Mouse (Mus musculus) stomach, embryonic 16.5 days (tissue): ENCODE measurements around the gene Hsd3b1. TPM values are rescaled to one million over a fixed set of nuclear protein-coding genes. Genes with fewer than 3 reads are reported as not detected.
A peak's percentile ranks its signal among the peaks of the same experiment; 100 is the strongest.

Experiments used
- ATAC-seq: fragments of 200-750 bp; cut with Nextera tagmentation; 2 replicates; pipeline ENCODE4 v1.8.0; 2017; ENCODE audit warnings: moderate number of reproducible peaks, moderate TSS enrichment; ENCODE audit not compliant: insufficient read depth, low FRiP score
- H3K27ac ChIP-seq: fragments of 300-500 bp; sonication (generic); 2 replicates; pipeline ENCODE4 v1.5.1; 2014; ENCODE audit warnings: low read length
- H3K27me3 ChIP-seq: fragments of 300-500 bp; sonication (generic); 2 replicates; pipeline ENCODE4 v1.6.1; 2014; ENCODE audit warnings: low read length, control low read depth, mixed read lengths; ENCODE audit not compliant: control insufficient read depth, insufficient read depth
- H3K36me3 ChIP-seq: fragments of 300-500 bp; sonication (generic); 2 replicates; pipeline ENCODE4 v1.6.1; 2014; ENCODE audit warnings: low read length; ENCODE audit not compliant: control insufficient read depth, insufficient read depth
- H3K4me1 ChIP-seq: fragments of 300-500 bp; sonication (generic); 2 replicates; pipeline ENCODE4 v1.6.1; 2014; ENCODE audit warnings: low read length, control low read depth, mixed read lengths; ENCODE audit not compliant: control insufficient read depth, insufficient read depth
- H3K4me2 ChIP-seq: fragments of 300-500 bp; sonication (generic); 2 replicates; pipeline ENCODE4 v1.6.1; 2014; ENCODE audit warnings: low read depth, low read length, mixed read lengths
- H3K4me3 ChIP-seq: fragments of 300-500 bp; sonication (generic); replicated peaks from 2 replicates; pipeline ENCODE4 v1.5.1; 2014; ENCODE audit warnings: mild to moderate bottlenecking, low read length
- H3K9ac ChIP-seq: fragments of 300-500 bp; sonication (generic); 2 replicates; pipeline ENCODE4 v1.6.1; 2014; ENCODE audit warnings: low read length
- H3K9me3 ChIP-seq: fragments of 300-500 bp; sonication (generic); replicated peaks from 2 replicates; pipeline ENCODE4 v1.6.1; 2016; ENCODE audit warnings: low read length, control low read depth; ENCODE audit not compliant: control insufficient read depth
- WGBS: fragments of 180-500 bp; shearing (Covaris S2); extraction: QIAGEN DNeasy Blood & Tissue Kit; methylation state at CpG from one replicate; pipeline ENCODE4 v1.1.7; 2014; 5-methylcytosine and 5-hydroxymethylcytosine counted together
- polyA plus RNA-seq: library from polyadenylated mRNA; unstranded; fragments of >200 nt; fragmentation: Nextera tagmentation; extraction: Ambion mirVana; gene quantifications from 2 replicates; pipeline ENCODE4 v1.2.1, GENCODE M21; 2015

Gene Hsd3b1
- 0.97 and 6.9 TPM in 2 replicates for polyA plus RNA-seq

- WGBS = 78% methylated on average over 3 of the region's 3 CpGs
- H3K4me3 ChIP-seq = no peak within 1 kb of the TSS
Measured at GRCm38 (mm10) chr3:98859576-98859975, at the start of gene Hsd3b1. Gene Hsd3b1 (minus strand): TSS chr3:98859794.

GRCm38 (mm10) chr3:98897606-98898005 lies 38.0 kb upstream of the Hsd3b1 start:
- Histone ChIP-seq H3K27me3 (no peaks in the 10 kb centered on the region), H3K9ac (no peak overlapping the region), H3K4me1 (no peaks in the 10 kb centered on the region), H3K9me3 (no peaks in the 10 kb centered on the region), H3K4me2 (no peak overlapping the region), H3K4me3 (no peak overlapping the region), H3K36me3 (no peaks in the 10 kb centered on the region), H3K27ac (no peak overlapping the region)
- no peak for ATAC-seq
- 87% methylated on average over 2 of the region's 2 CpGs for WGBS

More at GRCm38 (mm10) chr3:98859576-98859975, at the start of gene Hsd3b1:
- Histone ChIP-seq H3K9me3 (no peaks in the 10 kb centered on the region), H3K4me1 (no peaks in the 10 kb centered on the region), H3K36me3 (no peaks in the 10 kb centered on the region), H3K27me3 (no peaks in the 10 kb centered on the region), H3K4me2 (no peak within 1 kb of the TSS), H3K9ac (no peak within 1 kb of the TSS), H3K27ac (no peak within 1 kb of the TSS)
- no peak for ATAC-seq

- ATAC-seq = no peak
- WGBS = 33% methylated on average over 10 of the region's 10 CpGs
Measured at GRCm38 (mm10) chr3:98895071-98895601, 35.5 kb upstream of the Hsd3b1 start.

GRCm38 (mm10) chr3:98893057-98893772 lies 33.6 kb upstream of the Hsd3b1 start, which contains the start of gene Hao2:
Gene Hao2 (minus strand): TSS chr3:98893239.
- ATAC-seq = no peak

More at GRCm38 (mm10) chr3:98895071-98895601, 35.5 kb upstream of the Hsd3b1 start:
- H3K27me3 ChIP-seq = no peaks in the 10 kb centered on the region
- no peak overlapping the region for H3K9ac ChIP-seq
- H3K27ac ChIP-seq = no peak overlapping the region
- H3K4me1 ChIP-seq = no peaks in the 10 kb centered on the region
- H3K4me3 ChIP-seq = no peak overlapping the region
- H3K9me3 ChIP-seq = no peaks in the 10 kb centered on the region
- no peaks in the 10 kb centered on the region for H3K36me3 ChIP-seq
- H3K4me2 ChIP-seq = peak overlapping the region; percentile 36

DNA sequence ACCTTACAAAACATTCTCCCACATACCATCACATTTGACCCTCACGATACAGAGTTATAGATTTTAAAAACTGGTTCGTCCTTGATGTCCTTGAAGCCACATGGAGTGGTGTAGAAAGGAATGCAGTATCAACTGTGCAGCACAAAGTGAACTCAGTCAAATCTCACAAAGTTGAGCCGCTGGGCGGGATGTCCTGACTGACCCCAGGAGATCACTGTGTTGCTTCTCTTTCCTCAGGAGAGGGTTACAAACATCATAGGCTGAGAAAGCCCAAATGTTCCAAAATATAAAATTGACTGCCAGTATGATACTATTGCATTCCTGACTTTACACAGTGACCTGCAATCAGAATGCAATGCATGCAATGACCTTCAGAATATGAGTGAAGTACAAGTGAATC lies 30.8 kb upstream of the Hsd3b1 start:
- no peaks in the 10 kb centered on the region for H3K27me3 ChIP-seq
- no peak overlapping the region for H3K4me2 ChIP-seq
- no peak overlapping the region for H3K4me3 ChIP-seq
- 77% methylated on average over 4 of the region's 4 CpGs for WGBS
- no peak overlapping the region for H3K27ac ChIP-seq
- no peak overlapping the region for H3K9ac ChIP-seq
- no peaks in the 10 kb centered on the region for H3K9me3 ChIP-seq
- H3K36me3 ChIP-seq = no peaks in the 10 kb centered on the region
- no peaks in the 10 kb centered on the region for H3K4me1 ChIP-seq
- ATAC-seq = no peak

More at GRCm38 (mm10) chr3:98893057-98893772, 33.6 kb upstream of the Hsd3b1 start, which contains the start of gene Hao2:
- WGBS = 62% methylated on average over 3 of the region's 3 CpGs
- Histone ChIP-seq H3K4me1 (no peaks in the 10 kb centered on the region), H3K36me3 (no peaks in the 10 kb centered on the region), H3K9me3 (no peaks in the 10 kb centered on the region), H3K4me2 (no peak within 1 kb of the TSS), H3K4me3 (no peak within 1 kb of the TSS), H3K27me3 (no peaks in the 10 kb centered on the region), H3K27ac (no peak within 1 kb of the TSS), H3K9ac (no peak within 1 kb of the TSS)

GRCm38 (mm10) chr3:98888206-98888605 lies 28.6 kb upstream of the Hsd3b1 start:
- Histone ChIP-seq H3K4me2 (no peak overlapping the region), H3K27ac (no peak overlapping the region), H3K27me3 (no peaks in the 10 kb centered on the region), H3K9ac (no peak overlapping the region), H3K9me3 (no peaks in the 10 kb centered on the region), H3K4me1 (no peaks in the 10 kb centered on the region), H3K4me3 (no peak overlapping the region), H3K36me3 (no peaks in the 10 kb centered on the region)
- ATAC-seq = no peak
- WGBS = 54% methylated on average over 2 of the region's 2 CpGs

DNA sequence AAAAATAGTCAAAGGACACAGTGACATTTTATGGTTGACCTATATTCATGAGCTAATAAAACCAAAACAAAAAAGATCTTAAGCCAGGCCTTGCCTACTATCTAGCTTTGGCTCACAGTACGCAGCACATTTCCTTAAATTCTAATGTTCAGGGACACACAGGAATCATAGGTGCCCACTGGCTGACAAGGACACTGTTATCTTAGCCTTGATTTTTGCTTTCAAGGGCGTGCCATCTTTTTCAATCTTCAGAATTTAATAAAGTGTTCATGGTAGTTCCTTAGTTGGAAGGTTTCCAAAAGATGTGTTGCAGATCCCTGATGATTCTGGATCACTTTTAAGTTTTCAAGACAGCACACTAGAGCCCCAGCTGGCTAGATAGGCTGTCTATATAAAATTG lies 21.2 kb upstream of the Hsd3b1 start:
- Histone ChIP-seq H3K9ac (no peak overlapping the region), H3K9me3 (no peaks in the 10 kb centered on the region), H3K27ac (no peak overlapping the region), H3K4me3 (no peak overlapping the region), H3K4me2 (no peak overlapping the region), H3K36me3 (no peaks in the 10 kb centered on the region), H3K27me3 (no peaks in the 10 kb centered on the region), H3K4me1 (no peaks in the 10 kb centered on the region)
- WGBS = 78% methylated on average over 2 of the region's 2 CpGs
- no peak for ATAC-seq

DNA sequence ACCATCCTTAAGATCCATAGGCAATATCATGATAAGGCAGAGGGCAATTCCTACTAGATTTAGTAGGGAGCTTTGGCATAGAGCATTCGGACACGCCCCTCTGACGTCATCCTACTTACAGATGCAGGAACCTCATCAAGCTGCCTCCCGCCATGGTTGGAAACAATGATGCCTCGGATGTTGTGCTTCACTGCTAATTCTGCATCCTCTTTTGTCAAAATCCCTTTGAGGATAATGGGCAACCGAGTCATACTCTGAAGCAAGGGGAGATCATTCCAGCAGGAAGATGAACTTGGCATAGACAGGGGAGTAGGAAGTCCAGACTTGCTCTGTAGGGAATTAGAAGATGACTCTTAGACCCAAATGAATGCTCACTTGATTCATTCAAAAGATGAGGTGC lies 20.6 kb upstream of the Hsd3b1 start:
- H3K27ac ChIP-seq = no peak overlapping the region
- no peaks in the 10 kb centered on the region for H3K4me1 ChIP-seq
- no peaks in the 10 kb centered on the region for H3K36me3 ChIP-seq
- no peaks in the 10 kb centered on the region for H3K27me3 ChIP-seq
- no peaks in the 10 kb centered on the region for H3K9me3 ChIP-seq
- no peak overlapping the region for H3K9ac ChIP-seq
- WGBS = 75% methylated on average over 6 of the region's 6 CpGs
- no peak overlapping the region for H3K4me3 ChIP-seq
- no peak overlapping the region for H3K4me2 ChIP-seq
- no peak for ATAC-seq

- Histone ChIP-seq H3K27ac (no peak overlapping the region), H3K4me3 (no peak overlapping the region), H3K4me1 (no peaks in the 10 kb centered on the region), H3K9me3 (no peaks in the 10 kb centered on the region), H3K36me3 (no peaks in the 10 kb centered on the region), H3K9ac (no peak overlapping the region), H3K4me2 (no peak overlapping the region), H3K27me3 (no peaks in the 10 kb centered on the region)
- 69% methylated on average over 2 of the region's 2 CpGs for WGBS
- ATAC-seq = no peak
Measured at GRCm38 (mm10) chr3:98868219-98868618, 8.6 kb upstream of the Hsd3b1 start.
